Mouse (Mus musculus) brain, embryonic 14.5 days (tissue): Measurements from ENCODE around the gene Nsa2.

ENCODE experiments used
- CTCF ChIP-seq: fragments of 200-500 bp; IDR thresholded peaks from 2 replicates; pipeline ENCODE4 v1.5.1; 2012; ENCODE audit warnings: inconsistent platforms, mild to moderate bottlenecking, moderate library complexity, borderline replicate concordance; ENCODE audit not compliant: insufficient read depth, insufficient read length; ENCODE audit errors: extremely low read depth
- POLR2A ChIP-seq: fragments of 200-500 bp; IDR thresholded peaks from 2 replicates; pipeline ENCODE4 v1.6.1; 2012; ENCODE audit warnings: mild to moderate bottlenecking, inconsistent platforms, borderline replicate concordance; ENCODE audit not compliant: poor library complexity, insufficient read depth, insufficient read length, severe bottlenecking; ENCODE audit errors: extremely low read depth

- no peak for TF ChIP-seq CTCF
- TF ChIP-seq POLR2A, result no peak
Observed at GRCm38 (mm10) chr13:97109046-97109445, 28.7 kb downstream of the Nsa2 start.
